Mouse (Mus musculus): Measurements from ENCODE around the gene Wdr31.

DNA sequence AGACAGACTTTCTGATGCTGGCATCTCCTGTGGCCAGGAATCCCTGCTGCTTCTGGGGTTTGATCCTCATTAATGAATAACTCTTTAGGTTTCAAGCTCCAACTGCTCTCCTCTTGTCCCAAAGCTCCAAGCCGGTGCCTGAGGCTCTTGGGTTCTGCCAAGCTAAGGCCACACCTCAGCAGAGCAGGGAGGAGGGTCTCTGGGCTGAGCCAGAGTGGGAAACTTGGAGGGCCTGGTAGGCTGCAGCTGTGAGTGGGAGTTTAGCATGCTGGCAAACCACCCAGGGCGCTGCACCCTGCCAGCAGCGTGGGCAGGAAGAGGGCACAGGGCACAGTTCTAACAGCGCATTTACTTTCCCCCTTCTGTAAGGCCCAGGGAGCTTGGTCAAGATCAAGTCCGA is 38.1 kb upstream of the Wdr31 start:
- TF ChIP-seq GATA1 (IDR thresholded peaks at IDR 0.05; ENCODE audit: borderline replicate concordance, low read length) (no peak), FLI1 (IDR thresholded peaks at IDR 0.05; ENCODE audit: low read length) (no peak)

All from megakaryocyte, embryonic 14.5 days (primary cell).